ENCODE assay signal across 13 mouse cellular contexts in genomic region chr16:40639621-40640371, GRCm38 (mm10).
DNase-seq lines count a peak whose midpoint lies in the region; ATAC-seq and TF ChIP-seq lines count a peak whose summit lies in the region.
"Had no signal": no experiment of that assay in that cellular context is flagged by ENCODE, and none has a peak within 500 bp of the region (broad histone marks: within the 10 kb centered on the region; RNA-seq: fewer than 3 reads in every experiment).

No protein-coding gene starts in this region.

- no peak overlapping the region for H3K4me2 ChIP-seq in kidney, postnatal 0 days (ENCODE audit: low read length)
- H3K4me2 ChIP-seq in hindbrain, embryonic 12.5 days (replicated peaks), result no peak overlapping the region
- H3K4me2 ChIP-seq in midbrain, postnatal 0 days (ENCODE audit: low read depth, low read length, poor library complexity, severe bottlenecking), result no peak overlapping the region

- no peak for ATAC-seq in kidney, postnatal 0 days (replicated peaks; ENCODE audit: low FRiP score, low read depth)
- ATAC-seq in hindbrain, embryonic 12.5 days (ENCODE audit: low FRiP score), result peak; percentile 95
- no peak for ATAC-seq in midbrain, postnatal 0 days (ENCODE audit: low FRiP score)
- ATAC-seq in inflammation-experienced regulatory T-cells, adult 6 months, result no peak

- TF ChIP-seq POLR2A in kidney, adult 2 months (IDR thresholded peaks at IDR 0.05; ENCODE audit: low read depth, low read length), result no peak
- no peak for TF ChIP-seq POLR2A in brain, embryonic 14.5 days (IDR thresholded peaks at IDR 0.05; ENCODE audit: borderline replicate concordance, extremely low read depth, insufficient read depth, insufficient read length, poor library complexity, severe bottlenecking)

- TF ChIP-seq CTCF in kidney, postnatal 0 days (IDR thresholded peaks at IDR 0.05; ENCODE audit: low read depth), result peak; percentile 56; the same call in 1 of the 2 replicates
- no peak for TF ChIP-seq CTCF in kidney, adult 2 months (conservative IDR thresholded peaks at IDR 0.05; ENCODE audit: insufficient read depth, insufficient read length, low read depth, low read length)
- TF ChIP-seq CTCF in brain, embryonic 14.5 days (IDR thresholded peaks at IDR 0.05; ENCODE audit: borderline replicate concordance, extremely low read depth, insufficient read depth, insufficient read length), result peak; percentile 48; the same call in 1 of the 2 replicates
- TF ChIP-seq CTCF in midbrain, postnatal 0 days (IDR thresholded peaks at IDR 0.05), result peak; percentile 55

- H3K9me3 ChIP-seq in kidney, postnatal 0 days (replicated peaks; ENCODE audit: low read length), result no peaks in the 10 kb centered on the region
- H3K9me3 ChIP-seq in hindbrain, embryonic 12.5 days (replicated peaks), result no peaks in the 10 kb centered on the region
- no peaks in the 10 kb centered on the region for H3K9me3 ChIP-seq in midbrain, postnatal 0 days (ENCODE audit: low read length)

- H3K4me1 ChIP-seq in kidney, postnatal 0 days (replicated peaks; ENCODE audit: insufficient read depth, low read length), result no peaks in the 10 kb centered on the region
- no peaks in the 10 kb centered on the region for H3K4me1 ChIP-seq in kidney, adult 2 months (ENCODE audit: control insufficient read depth, insufficient read depth, low read length)
- H3K4me1 ChIP-seq in hindbrain, embryonic 12.5 days, result no peaks in the 10 kb centered on the region
- no peaks in the 10 kb centered on the region for H3K4me1 ChIP-seq in midbrain, postnatal 0 days (ENCODE audit: insufficient read depth, low read length)

- intact Hi-C loops in heart, postnatal 36 days (cut with DNase I), result loop anchor here (5.0 kb wide), 1 partner anchor 328 kb away; no protein-coding TSS in a partner anchor

- H3K36me3 ChIP-seq in kidney, postnatal 0 days (ENCODE audit: insufficient read depth, low read length), result no peaks in the 10 kb centered on the region
- H3K36me3 ChIP-seq in kidney, adult 2 months (ENCODE audit: control insufficient read depth, insufficient read depth, low read length), result no peaks in the 10 kb centered on the region
- no peaks in the 10 kb centered on the region for H3K36me3 ChIP-seq in hindbrain, embryonic 12.5 days
- H3K36me3 ChIP-seq in midbrain, postnatal 0 days (ENCODE audit: insufficient read depth, low read length), result no peaks in the 10 kb centered on the region

- 76% methylated on average over 3 of the region's 3 CpGs for WGBS in kidney, postnatal 0 days
- 77% methylated on average over 3 of the region's 3 CpGs for WGBS in kidney, adult 2 months
- 65% methylated on average over 3 of the region's 3 CpGs for WGBS in hindbrain, embryonic 12.5 days
- WGBS in midbrain, postnatal 0 days, result 80% methylated on average over 3 of the region's 3 CpGs

- H3K4me3 ChIP-seq in kidney, postnatal 0 days (replicated peaks; ENCODE audit: low read depth, low read length), result no peak overlapping the region
- no peak overlapping the region for H3K4me3 ChIP-seq in kidney, adult 2 months (ENCODE audit: insufficient read depth, low read depth, low read length)
- H3K4me3 ChIP-seq in hindbrain, embryonic 12.5 days, result no peak overlapping the region
- no peak overlapping the region for H3K4me3 ChIP-seq in midbrain, postnatal 0 days (ENCODE audit: low read depth, low read length)

- H3K9ac ChIP-seq in kidney, postnatal 0 days (ENCODE audit: low read depth, low read length), result no peak overlapping the region
- H3K9ac ChIP-seq in hindbrain, embryonic 12.5 days, result no peak overlapping the region
- H3K9ac ChIP-seq in midbrain, postnatal 0 days (replicated peaks; ENCODE audit: low read length, poor library complexity, severe bottlenecking), result no peak overlapping the region

- no peak overlapping the region for H3K27ac ChIP-seq in kidney, postnatal 0 days
- H3K27ac ChIP-seq in kidney, adult 2 months (ENCODE audit: insufficient read depth, low read depth, low read length), result no peak overlapping the region
- no peak overlapping the region for H3K27ac ChIP-seq in hindbrain, embryonic 12.5 days
- H3K27ac ChIP-seq in midbrain, postnatal 0 days (ENCODE audit: low read depth, low read length), result no peak overlapping the region

- peak; percentile 5 for DNase-seq in kidney, postnatal 0 days (ENCODE audit: low spot score)
- DNase-seq in kidney, adult 2 months, result no peak
- peak; percentile 84 for DNase-seq in brain, embryonic 14.5 days (ENCODE audit: low read depth)
- DNase-seq in midbrain, postnatal 0 days (ENCODE audit: low spot score), result peak; percentile 55
- DNase-seq in natural killer cell, adult 2 months (ENCODE audit: low spot score in 2 of 2), result no peak
- no peak for DNase-seq in heart, postnatal 36 days
- DNase-seq: heart, adult 18-20 months; kidney, adult 8-10 months; lung, postnatal 14 days; thymus, postnatal 36 days had no signal

- H3K27me3 ChIP-seq in kidney, postnatal 0 days (ENCODE audit: insufficient read depth, low read length), result no peaks in the 10 kb centered on the region
- H3K27me3 ChIP-seq in kidney, adult 2 months (replicated peaks; ENCODE audit: control insufficient read depth, insufficient read depth, low read length), result no peaks in the 10 kb centered on the region
- no peaks in the 10 kb centered on the region for H3K27me3 ChIP-seq in hindbrain, embryonic 12.5 days
- no peaks in the 10 kb centered on the region for H3K27me3 ChIP-seq in midbrain, postnatal 0 days (ENCODE audit: insufficient read depth, low read length)
- H3K27me3 ChIP-seq: CH12.LX had no signal

Comparison
In these comparisons a context has a peak if more than half of its experiments do, and no peak if none do; other contexts are left out.
1. DNase-seq: peak in kidney, postnatal 0 days (single experiment), brain, embryonic 14.5 days (single experiment) and midbrain, postnatal 0 days (single experiment); none in kidney, adult 2 months (single experiment), natural killer cell, adult 2 months (0 of 2) and heart, postnatal 36 days (0 of 2).